Mouse (Mus musculus): Measurements from ENCODE around the gene Kifc3.

DNA sequence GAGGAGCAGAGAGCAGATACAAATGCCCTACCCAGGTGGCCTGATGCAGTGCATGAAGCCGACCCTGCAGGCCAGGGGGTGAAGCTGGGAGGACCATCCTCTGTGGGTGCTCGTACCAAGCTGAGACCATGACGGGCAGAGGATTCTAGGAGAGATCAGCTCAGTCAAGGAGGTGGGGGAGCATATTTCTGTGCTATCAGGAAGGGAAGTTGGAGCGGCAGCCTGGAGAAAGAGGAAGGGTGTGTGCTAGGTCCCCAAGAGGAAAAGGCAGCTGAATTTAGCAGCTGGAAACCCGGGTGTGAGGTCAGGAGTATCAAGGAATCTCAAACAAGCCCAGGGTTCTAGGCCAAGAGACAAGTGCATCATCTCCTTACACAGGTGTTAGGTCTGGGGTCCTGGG lies 62.1 kb downstream of the Kifc3 start:
- TF ChIP-seq POLR2A (IDR thresholded peaks at IDR 0.05; ENCODE audit: low read depth, low read length) (no peak), CTCF (IDR thresholded peaks at IDR 0.05; ENCODE audit: extremely low read depth, insufficient read length, insufficient replicate concordance, low read depth, low read length) (no peak)

Data from small intestine, adult 2 months (tissue).